Mouse (Mus musculus) spleen, adult 2 months (tissue): ENCODE results near the gene Nrp1. TPM values are rescaled to one million over a fixed set of nuclear protein-coding genes. Genes with fewer than 3 reads are reported as not detected.

Experiments used
- DNase-seq, 2 experiments: peaks; one replicate each; pipeline versions ENCODE4 v3.0.0 to v3.0.0-alpha.2; 2012 to 2021; ENCODE audit warnings: low spot score in 2 of 2, low read depth in 1 of 2
- H3K27ac ChIP-seq: fragments of 200-500 bp; 2 replicates; pipeline ENCODE4 v1.5.1; 2012; ENCODE audit warnings: low read length, inconsistent platforms; ENCODE audit not compliant: insufficient read depth
- H3K27me3 ChIP-seq: fragments of 200-500 bp; 2 replicates; pipeline ENCODE4 v1.6.1; 2012; ENCODE audit warnings: mild to moderate bottlenecking, moderate library complexity, low read length, inconsistent platforms; ENCODE audit not compliant: control insufficient read depth, insufficient read depth
- H3K36me3 ChIP-seq: fragments of 200-500 bp; 2 replicates; pipeline ENCODE4 v1.6.1; 2012; ENCODE audit warnings: mild to moderate bottlenecking, low read length, inconsistent platforms; ENCODE audit not compliant: control insufficient read depth, insufficient read depth
- H3K4me1 ChIP-seq: fragments of 200-500 bp; 2 replicates; pipeline ENCODE4 v1.6.1; 2011; ENCODE audit warnings: inconsistent platforms; ENCODE audit not compliant: control insufficient read depth, insufficient read depth, insufficient read length
- H3K4me3 ChIP-seq: fragments of 200-500 bp; 2 replicates; pipeline ENCODE4 v1.5.1; 2011; ENCODE audit warnings: mild to moderate bottlenecking, inconsistent platforms; ENCODE audit not compliant: insufficient read depth, insufficient read length; ENCODE audit errors: extremely low read depth
- CTCF ChIP-seq: fragments of 200-500 bp; IDR thresholded peaks from 2 replicates; pipeline ENCODE4 v1.5.1; 2011; ENCODE audit warnings: mild to moderate bottlenecking, inconsistent platforms; ENCODE audit not compliant: insufficient read depth, insufficient read length, insufficient replicate concordance; ENCODE audit errors: extremely low read depth
- POLR2A ChIP-seq: fragments of 200-500 bp; IDR thresholded peaks from 2 replicates; pipeline ENCODE4 v1.6.1; 2011; ENCODE audit warnings: low read depth, low read length, inconsistent platforms
- WGBS: fragments of 180-500 bp; shearing (Covaris S2); methylation state at CpG from one replicate; pipeline ENCODE4 v1.1.7; 2018; 5-methylcytosine and 5-hydroxymethylcytosine counted together
- polyA plus RNA-seq: library from polyadenylated mRNA; depleted of rRNA; stranded (reverse); fragments of >200 nt; gene quantifications from 2 replicates; pipeline ENCODE4 v1.2.3, GENCODE M21; 2012

The Nrp1 gene
- polyA plus RNA-seq, 1 experiment = 8.1 TPM

GRCm38 (mm10) chr8:128491126-128492067 is 133.0 kb downstream of the Nrp1 start:
- DNase-seq = peak; percentile 47 to 50
- no peak overlapping the region for H3K27ac ChIP-seq

GRCm38 (mm10) chr8:128493801-128494200 is 135.4 kb downstream of the Nrp1 start:
- no peaks in the 10 kb centered on the region for H3K27me3 ChIP-seq
- TF ChIP-seq CTCF = no peak
- no peak for TF ChIP-seq POLR2A
- H3K4me1 ChIP-seq = peaks cover 7% of the 10 kb centered on the region
- no peak for DNase-seq
- H3K36me3 ChIP-seq = no peaks in the 10 kb centered on the region
- 92% methylated on average over 3 of the region's 3 CpGs for WGBS
- H3K27ac ChIP-seq = no peak overlapping the region
- no peak overlapping the region for H3K4me3 ChIP-seq

More at GRCm38 (mm10) chr8:128491126-128492067, 133.0 kb downstream of the Nrp1 start:
- Histone ChIP-seq H3K4me1 (peaks cover 19% of the 10 kb centered on the region), H3K27me3 (no peaks in the 10 kb centered on the region), H3K36me3 (no peaks in the 10 kb centered on the region), H3K4me3 (no peak overlapping the region)
- TF ChIP-seq POLR2A = no peak
- peak; percentile 36; the same call in 1 of the 2 replicates for TF ChIP-seq CTCF
- 25% methylated on average over 5 of the region's 5 CpGs for WGBS

GRCm38 (mm10) chr8:128498836-128499235 is 140.4 kb downstream of the Nrp1 start:
- no peaks in the 10 kb centered on the region for H3K36me3 ChIP-seq
- no peak overlapping the region for H3K4me3 ChIP-seq
- no peaks in the 10 kb centered on the region for H3K4me1 ChIP-seq
- WGBS = 90% methylated on average over 4 of the region's 4 CpGs
- no peak overlapping the region for H3K27ac ChIP-seq
- TF ChIP-seq CTCF (no peak), POLR2A (no peak)
- no peaks in the 10 kb centered on the region for H3K27me3 ChIP-seq
- DNase-seq = no peak

- no peak overlapping the region for H3K27ac ChIP-seq
- no peaks in the 10 kb centered on the region for H3K36me3 ChIP-seq
- peaks cover 3% of the 10 kb centered on the region for H3K4me1 ChIP-seq
- H3K4me3 ChIP-seq = no peak overlapping the region
- DNase-seq = no peak
- TF ChIP-seq CTCF (no peak), POLR2A (no peak)
- 70% methylated on average over 5 of the region's 5 CpGs for WGBS
- no peaks in the 10 kb centered on the region for H3K27me3 ChIP-seq
Measured at GRCm38 (mm10) chr8:128504136-128504829, 145.9 kb downstream of the Nrp1 start.

GRCm38 (mm10) chr8:128505866-128506265 is 147.5 kb downstream of the Nrp1 start:
- H3K4me1 ChIP-seq = peaks cover 3% of the 10 kb centered on the region
- no peaks in the 10 kb centered on the region for H3K27me3 ChIP-seq
- TF ChIP-seq CTCF (no peak), POLR2A (no peak)
- H3K36me3 ChIP-seq = no peaks in the 10 kb centered on the region
- no peak overlapping the region for H3K4me3 ChIP-seq
- no peak overlapping the region for H3K27ac ChIP-seq
- DNase-seq = no peak

GRCm38 (mm10) chr8:128508723-128509122 is 150.3 kb downstream of the Nrp1 start:
- H3K27ac ChIP-seq = no peak overlapping the region
- no peak for DNase-seq
- peaks cover 3% of the 10 kb centered on the region for H3K4me1 ChIP-seq
- H3K27me3 ChIP-seq = no peaks in the 10 kb centered on the region
- no peaks in the 10 kb centered on the region for H3K36me3 ChIP-seq
- H3K4me3 ChIP-seq = no peak overlapping the region
- TF ChIP-seq CTCF = no peak
- no peak for TF ChIP-seq POLR2A

- no peak overlapping the region for H3K27ac ChIP-seq
- TF ChIP-seq CTCF = no peak
- no peak for DNase-seq
- no peak overlapping the region for H3K4me3 ChIP-seq
- no peaks in the 10 kb centered on the region for H3K36me3 ChIP-seq
- no peaks in the 10 kb centered on the region for H3K27me3 ChIP-seq
- H3K4me1 ChIP-seq = no peaks in the 10 kb centered on the region; the same call in 1 of the 2 replicates
Measured at GRCm38 (mm10) chr8:128511021-128511420, 152.6 kb downstream of the Nrp1 start.
